ENCODE assay signal across 19 mouse cellular contexts in the genomic region with DNA sequence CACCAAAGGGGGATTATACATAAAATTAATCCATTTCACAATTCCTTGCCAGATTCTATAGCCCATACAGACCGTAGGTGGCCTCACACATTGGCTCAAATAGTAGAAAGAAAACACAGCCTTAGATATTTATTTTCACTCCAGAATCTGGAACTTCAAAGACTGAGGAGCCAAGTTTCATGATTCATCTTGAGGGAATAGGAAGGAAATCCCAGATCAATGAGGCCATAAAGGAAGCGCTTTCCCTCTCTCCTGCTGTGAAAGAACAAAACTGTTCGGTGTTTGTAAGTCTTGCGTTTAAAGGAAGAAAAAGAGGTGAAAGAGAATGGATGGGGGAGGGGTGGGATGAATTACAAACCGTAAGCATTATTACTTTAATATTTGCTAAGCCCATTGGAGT.
A peak's percentile ranks its signal among the peaks of the same experiment; 100 is the strongest.
DNase-seq lines count a peak whose midpoint lies in the region; ATAC-seq and TF ChIP-seq lines count a peak whose summit lies in the region.
"Had no signal": no experiment of that assay in that cellular context is flagged by ENCODE, and none has a peak within 500 bp of the region (broad histone marks: within the 10 kb centered on the region; RNA-seq: fewer than 3 reads in every experiment).

No protein-coding gene starts in this region.

- no peaks in the 10 kb centered on the region for H3K9me3 ChIP-seq in hindbrain, embryonic 15.5 days
- H3K9me3 ChIP-seq in hindbrain, embryonic 11.5 days (ENCODE audit: control insufficient read depth, low read length) = no peaks in the 10 kb centered on the region
- H3K9me3 ChIP-seq: embryonic facial prominence, embryonic 10.5 days; forebrain, embryonic 15.5 days; heart, embryonic 13.5 days; kidney, embryonic 15.5 days had no signal

- H3K36me3 ChIP-seq in hindbrain, embryonic 15.5 days = no peaks in the 10 kb centered on the region
- H3K36me3 ChIP-seq in hindbrain, embryonic 11.5 days (ENCODE audit: control insufficient read depth, insufficient read depth, low read length) = no peaks in the 10 kb centered on the region
- H3K36me3 ChIP-seq: embryonic facial prominence, embryonic 10.5 days; forebrain, embryonic 15.5 days; heart, embryonic 13.5 days; kidney, embryonic 15.5 days had no signal

- no peak for DNase-seq in gastrocnemius, adult 2 months
- no peak for DNase-seq in gastrocnemius, postnatal 10 days
- DNase-seq in heart, adult 8-10 months (ENCODE audit: low spot score) = peak; percentile 54
- DNase-seq in heart, postnatal 36 days = no peak
- DNase-seq in hindbrain, embryonic 11.5 days (ENCODE audit: low spot score) = no peak
- DNase-seq in skeletal muscle tissue, adult 2 months (ENCODE audit: low read depth, low spot score) = peak; percentile 29
- DNase-seq: adrenal gland, postnatal 25 days; cerebellum, adult 2 months; kidney, adult 2 months had no signal

- 0 out of 2 replicates have a peak overlapping the region, but pooled peaks have one; percentile 2 for H3K27ac ChIP-seq in gastrocnemius, adult 2 months
- H3K27ac ChIP-seq in hindbrain, embryonic 15.5 days (replicated peaks) = peak overlapping the region; percentile 30; the same call in 1 of the 2 replicates
- H3K27ac ChIP-seq in hindbrain, embryonic 11.5 days (ENCODE audit: low read depth, low read length) = no peak overlapping the region
- H3K27ac ChIP-seq: embryonic facial prominence, embryonic 10.5 days; forebrain, embryonic 15.5 days; heart, embryonic 13.5 days; hindbrain, embryonic 14.5 days; kidney, embryonic 15.5 days had no signal

- H3K27me3 ChIP-seq in hindbrain, embryonic 15.5 days = no peaks in the 10 kb centered on the region
- H3K27me3 ChIP-seq in hindbrain, embryonic 11.5 days (ENCODE audit: control insufficient read depth, insufficient read depth, low read length) = no peaks in the 10 kb centered on the region
- H3K27me3 ChIP-seq: CH12.LX; forebrain, embryonic 15.5 days; heart, embryonic 13.5 days; kidney, embryonic 15.5 days; Patski had no signal

- peaks cover 10% of the 10 kb centered on the region for H3K4me1 ChIP-seq in hindbrain, embryonic 15.5 days (replicated peaks)
- no peaks in the 10 kb centered on the region for H3K4me1 ChIP-seq in hindbrain, embryonic 11.5 days (replicated peaks; ENCODE audit: control insufficient read depth, insufficient read depth, low read length)
- H3K4me1 ChIP-seq: heart, embryonic 13.5 days; kidney, embryonic 15.5 days had no signal

- no peak overlapping the region for H3K4me2 ChIP-seq in hindbrain, embryonic 15.5 days
- no peak overlapping the region for H3K4me2 ChIP-seq in hindbrain, embryonic 11.5 days (replicated peaks; ENCODE audit: low read depth, low read length)
- H3K4me2 ChIP-seq: forebrain, embryonic 15.5 days; heart, embryonic 13.5 days; hindbrain, embryonic 14.5 days; kidney, embryonic 15.5 days had no signal

- intact Hi-C loops in gastrocnemius, adult 2 months (cut with DNase I) = no loop called here
- intact Hi-C loops in heart, postnatal 36 days (cut with DNase I) = no loop called here

- WGBS in hindbrain, embryonic 15.5 days = 32% methylated on average over 5 of the region's 5 CpGs
- WGBS in hindbrain, embryonic 11.5 days = 38% methylated on average over 5 of the region's 5 CpGs

- no peak for TF ChIP-seq CTCF in gastrocnemius, adult 2 months (IDR thresholded peaks at IDR 0.05)

- H3K9ac ChIP-seq in hindbrain, embryonic 15.5 days = no peak overlapping the region
- H3K9ac ChIP-seq in hindbrain, embryonic 11.5 days (ENCODE audit: low read depth, low read length) = no peak overlapping the region
- H3K9ac ChIP-seq: forebrain, embryonic 15.5 days; heart, embryonic 13.5 days; kidney, embryonic 15.5 days had no signal

- H3K4me3 ChIP-seq in gastrocnemius, adult 2 months = peak overlapping the region; percentile 24
- H3K4me3 ChIP-seq in hindbrain, embryonic 15.5 days = no peak overlapping the region
- H3K4me3 ChIP-seq in hindbrain, embryonic 11.5 days (ENCODE audit: low read depth, low read length) = no peak overlapping the region
- H3K4me3 ChIP-seq: embryonic facial prominence, embryonic 10.5 days; forebrain, embryonic 15.5 days; heart, embryonic 13.5 days; kidney, embryonic 15.5 days had no signal

- ATAC-seq in hindbrain, embryonic 15.5 days (ENCODE audit: low FRiP score, low read depth) = no peak
- ATAC-seq in hindbrain, embryonic 11.5 days (ENCODE audit: low FRiP score) = no peak
- ATAC-seq: activated CD4-positive, CD25-positive, alpha-beta regulatory T cell, adult 4 months; forebrain, embryonic 15.5 days; intestine, embryonic 16.5 days; Patski had no signal

Comparison
In these comparisons a context has a peak if more than half of its experiments do, and no peak if none do; other contexts are left out.
1. DNase-seq: peak in heart, adult 8-10 months (single experiment) and skeletal muscle tissue, adult 2 months (single experiment); none in gastrocnemius, adult 2 months (single experiment), gastrocnemius, postnatal 10 days (single experiment), heart, postnatal 36 days (0 of 2) and hindbrain, embryonic 11.5 days (single experiment).